Mouse (Mus musculus): ENCODE measurements around the gene Iqcf3. TPM values are rescaled to one million over a fixed set of nuclear protein-coding genes. Genes with fewer than 3 reads are reported as not detected.

Iqcf3 gene
- polyA plus RNA-seq, 1 experiment from 2014 or later = not detected

GRCm38 (mm10) chr9:106465571-106466200 is 95.7 kb downstream of the Iqcf3 start, which contains the start of gene Gpr62:
Gpr62 (minus strand) TSS chr9:106465938.
- H3K36me3 ChIP-seq (ENCODE audit: control insufficient read depth, insufficient read depth, low read length) = peaks cover 19% of the 10 kb centered on the region
- no peak for ATAC-seq (ENCODE audit: insufficient number of reproducible peaks, insufficient read depth, low FRiP score, low read depth)
- no peak within 1 kb of the TSS for H3K27ac ChIP-seq (ENCODE audit: low read length)
- H3K4me2 ChIP-seq (replicated peaks; ENCODE audit: low read depth, low read length) = peak within 1 kb of the TSS; percentile 98
- WGBS = 38% methylated on average over 26 of the region's 26 CpGs
- H3K9ac ChIP-seq (replicated peaks; ENCODE audit: low read depth, low read length) = peak within 1 kb of the TSS; percentile 55
- peak within 1 kb of the TSS; percentile 53 for H3K4me3 ChIP-seq (ENCODE audit: low read depth, low read length)
- H3K27me3 ChIP-seq (ENCODE audit: control insufficient read depth, insufficient read depth, low read length) = no peaks in the 10 kb centered on the region
- no peaks in the 10 kb centered on the region for H3K9me3 ChIP-seq (ENCODE audit: control insufficient read depth, low read depth, low read length)
- H3K4me1 ChIP-seq (ENCODE audit: control insufficient read depth, insufficient read depth, low read length) = peaks cover 5% of the 10 kb centered on the region; the same call in 1 of the 2 replicates

GRCm38 (mm10) chr9:106464751-106465541 is 96.5 kb downstream of the Iqcf3 start:
- WGBS = 2% methylated on average over 92 of the region's 99 CpGs
- H3K9ac ChIP-seq (replicated peaks; ENCODE audit: low read depth, low read length) = peak overlapping the region; percentile 55

GRCm38 (mm10) chr9:106463122-106464063 is 98.0 kb downstream of the Iqcf3 start:
- ATAC-seq (ENCODE audit: insufficient number of reproducible peaks, insufficient read depth, low FRiP score, low read depth) = no peak
- peaks cover 5% of the 10 kb centered on the region; the same call in 1 of the 2 replicates for H3K4me1 ChIP-seq (ENCODE audit: control insufficient read depth, insufficient read depth, low read length)
- WGBS = 85% methylated on average over 21 of the region's 21 CpGs

More at GRCm38 (mm10) chr9:106464751-106465541, 96.5 kb downstream of the Iqcf3 start:
- ATAC-seq (ENCODE audit: insufficient number of reproducible peaks, insufficient read depth, low FRiP score, low read depth) = peak; percentile 65; the same call in 1 of the 2 replicates
- no peaks in the 10 kb centered on the region for H3K9me3 ChIP-seq (ENCODE audit: control insufficient read depth, low read depth, low read length)
- H3K27me3 ChIP-seq (ENCODE audit: control insufficient read depth, insufficient read depth, low read length) = no peaks in the 10 kb centered on the region
- H3K4me3 ChIP-seq (ENCODE audit: low read depth, low read length) = peak overlapping the region; percentile 53
- no peak overlapping the region for H3K27ac ChIP-seq (ENCODE audit: low read length)
- H3K4me1 ChIP-seq (ENCODE audit: control insufficient read depth, insufficient read depth, low read length) = peaks cover 5% of the 10 kb centered on the region; the same call in 1 of the 2 replicates
- H3K4me2 ChIP-seq (replicated peaks; ENCODE audit: low read depth, low read length) = peak overlapping the region; percentile 98
- H3K36me3 ChIP-seq (ENCODE audit: control insufficient read depth, insufficient read depth, low read length) = peaks cover 20% of the 10 kb centered on the region

DNA sequence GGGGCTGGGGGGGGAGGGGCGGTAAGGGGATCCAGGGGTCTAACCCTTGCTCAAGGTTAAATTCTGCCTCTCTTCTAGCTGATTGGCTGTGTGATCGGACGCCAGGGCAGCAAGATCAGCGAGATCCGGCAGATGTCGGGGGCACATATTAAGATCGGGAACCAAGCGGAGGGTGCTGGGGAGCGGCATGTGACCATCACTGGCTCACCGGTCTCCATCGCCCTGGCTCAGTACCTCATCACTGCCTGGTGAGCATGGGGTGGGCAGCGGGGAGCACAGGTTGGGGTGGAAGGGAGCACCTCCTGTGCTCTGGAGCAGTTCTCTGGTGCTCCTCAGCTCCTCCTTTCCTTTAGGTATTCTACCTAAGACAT is 99.0 kb downstream of the Iqcf3 start:
- Histone ChIP-seq H3K4me1 (ENCODE audit: control insufficient read depth, insufficient read depth, low read length) (peaks cover 9% of the 10 kb centered on the region; the same call in 1 of the 2 replicates), H3K4me3 (ENCODE audit: low read depth, low read length) (no peak overlapping the region), H3K27me3 (ENCODE audit: control insufficient read depth, insufficient read depth, low read length) (no peaks in the 10 kb centered on the region), H3K27ac (ENCODE audit: low read length) (no peak overlapping the region), H3K9me3 (ENCODE audit: control insufficient read depth, low read depth, low read length) (no peaks in the 10 kb centered on the region), H3K9ac (replicated peaks; ENCODE audit: low read depth, low read length) (no peak overlapping the region), H3K36me3 (ENCODE audit: control insufficient read depth, insufficient read depth, low read length) (peaks cover 20% of the 10 kb centered on the region), H3K4me2 (replicated peaks; ENCODE audit: low read depth, low read length) (no peak overlapping the region)
- no peak for ATAC-seq (ENCODE audit: insufficient number of reproducible peaks, insufficient read depth, low FRiP score, low read depth)
- 97% methylated on average over 12 of the region's 12 CpGs for WGBS

More at GRCm38 (mm10) chr9:106463122-106464063, 98.0 kb downstream of the Iqcf3 start:
- H3K36me3 ChIP-seq (ENCODE audit: control insufficient read depth, insufficient read depth, low read length) = peaks cover 20% of the 10 kb centered on the region
- H3K27ac ChIP-seq (ENCODE audit: low read length) = no peak overlapping the region
- no peak overlapping the region for H3K4me3 ChIP-seq (ENCODE audit: low read depth, low read length)
- H3K4me2 ChIP-seq (replicated peaks; ENCODE audit: low read depth, low read length) = no peak overlapping the region
- H3K9ac ChIP-seq (replicated peaks; ENCODE audit: low read depth, low read length) = no peak overlapping the region
- H3K9me3 ChIP-seq (ENCODE audit: control insufficient read depth, low read depth, low read length) = no peaks in the 10 kb centered on the region
- H3K27me3 ChIP-seq (ENCODE audit: control insufficient read depth, insufficient read depth, low read length) = no peaks in the 10 kb centered on the region

DNA sequence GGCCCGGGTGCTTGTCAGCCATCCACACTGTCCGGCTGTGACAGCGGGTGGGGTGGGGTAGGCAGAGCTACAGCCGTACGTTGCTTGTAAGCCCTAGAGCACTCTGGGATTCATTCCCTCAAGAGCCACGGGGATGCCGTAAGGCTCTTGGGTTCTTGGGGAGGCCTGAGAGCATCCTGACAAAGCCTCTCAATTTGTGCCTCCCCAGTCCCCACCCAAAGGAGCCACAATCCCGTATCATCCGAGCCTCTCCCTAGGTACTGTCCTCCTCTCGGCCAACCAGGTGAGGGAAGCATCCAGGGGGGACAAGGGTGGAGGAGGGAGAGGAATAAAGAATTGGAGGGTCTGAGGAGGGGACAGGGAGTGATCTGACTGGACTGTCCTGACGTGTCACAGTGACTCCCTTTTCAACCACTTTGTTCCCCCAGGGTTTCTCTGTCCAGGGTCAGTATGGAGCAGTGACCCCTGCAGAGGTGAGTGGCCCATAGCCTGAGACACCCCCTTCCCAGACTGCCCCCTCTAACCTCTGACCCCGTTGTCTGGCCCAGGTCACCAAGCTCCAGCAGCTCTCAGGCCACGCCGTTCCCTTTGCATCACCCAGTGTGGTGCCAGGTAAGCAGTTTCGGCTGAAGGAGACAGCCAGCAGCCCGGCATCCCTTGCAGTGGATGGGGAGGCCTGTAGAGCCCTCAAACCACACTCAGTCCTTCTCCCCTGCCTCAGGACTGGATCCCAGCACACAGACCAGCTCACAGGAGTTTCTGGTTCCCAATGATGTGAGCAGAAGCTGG is 99.6 kb downstream of the Iqcf3 start:
- Histone ChIP-seq H3K9ac (replicated peaks; ENCODE audit: low read depth, low read length) (no peak overlapping the region), H3K4me1 (ENCODE audit: control insufficient read depth, insufficient read depth, low read length) (peaks cover 14% of the 10 kb centered on the region), H3K36me3 (ENCODE audit: control insufficient read depth, insufficient read depth, low read length) (peaks cover 20% of the 10 kb centered on the region), H3K27ac (ENCODE audit: low read length) (no peak overlapping the region), H3K27me3 (ENCODE audit: control insufficient read depth, insufficient read depth, low read length) (no peaks in the 10 kb centered on the region), H3K9me3 (ENCODE audit: control insufficient read depth, low read depth, low read length) (no peaks in the 10 kb centered on the region), H3K4me3 (ENCODE audit: low read depth, low read length) (no peak overlapping the region), H3K4me2 (replicated peaks; ENCODE audit: low read depth, low read length) (no peak overlapping the region)
- WGBS = 87% methylated on average over 16 of the region's 16 CpGs
- ATAC-seq (ENCODE audit: insufficient number of reproducible peaks, insufficient read depth, low FRiP score, low read depth) = no peak

DNA sequence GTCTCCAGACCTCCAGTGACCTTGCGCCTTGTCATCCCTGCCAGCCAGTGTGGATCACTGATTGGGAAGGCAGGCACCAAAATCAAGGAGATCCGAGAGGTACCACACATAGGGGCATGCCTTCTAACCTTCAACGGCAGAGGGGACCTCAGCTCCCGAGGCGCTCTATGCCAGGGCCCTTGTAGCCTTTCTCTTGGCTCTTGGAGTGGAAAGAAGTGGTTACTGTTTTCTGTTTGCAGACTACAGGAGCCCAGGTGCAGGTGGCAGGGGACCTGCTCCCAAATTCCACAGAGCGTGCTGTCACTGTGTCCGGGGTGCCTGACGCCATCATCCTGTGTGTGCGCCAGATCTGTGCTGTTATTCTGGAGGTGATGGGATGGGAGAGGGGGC is 100.4 kb downstream of the Iqcf3 start:
- Histone ChIP-seq H3K27ac (ENCODE audit: low read length) (no peak overlapping the region), H3K4me1 (ENCODE audit: control insufficient read depth, insufficient read depth, low read length) (peaks cover 22% of the 10 kb centered on the region), H3K4me3 (ENCODE audit: low read depth, low read length) (no peak overlapping the region), H3K4me2 (replicated peaks; ENCODE audit: low read depth, low read length) (no peak overlapping the region), H3K36me3 (ENCODE audit: control insufficient read depth, insufficient read depth, low read length) (peaks cover 20% of the 10 kb centered on the region), H3K9ac (replicated peaks; ENCODE audit: low read depth, low read length) (no peak overlapping the region), H3K27me3 (ENCODE audit: control insufficient read depth, insufficient read depth, low read length) (no peaks in the 10 kb centered on the region), H3K9me3 (ENCODE audit: control insufficient read depth, low read depth, low read length) (no peaks in the 10 kb centered on the region)
- no peak for ATAC-seq (ENCODE audit: insufficient number of reproducible peaks, insufficient read depth, low FRiP score, low read depth)
- WGBS = 87% methylated on average over 9 of the region's 9 CpGs

DNA sequence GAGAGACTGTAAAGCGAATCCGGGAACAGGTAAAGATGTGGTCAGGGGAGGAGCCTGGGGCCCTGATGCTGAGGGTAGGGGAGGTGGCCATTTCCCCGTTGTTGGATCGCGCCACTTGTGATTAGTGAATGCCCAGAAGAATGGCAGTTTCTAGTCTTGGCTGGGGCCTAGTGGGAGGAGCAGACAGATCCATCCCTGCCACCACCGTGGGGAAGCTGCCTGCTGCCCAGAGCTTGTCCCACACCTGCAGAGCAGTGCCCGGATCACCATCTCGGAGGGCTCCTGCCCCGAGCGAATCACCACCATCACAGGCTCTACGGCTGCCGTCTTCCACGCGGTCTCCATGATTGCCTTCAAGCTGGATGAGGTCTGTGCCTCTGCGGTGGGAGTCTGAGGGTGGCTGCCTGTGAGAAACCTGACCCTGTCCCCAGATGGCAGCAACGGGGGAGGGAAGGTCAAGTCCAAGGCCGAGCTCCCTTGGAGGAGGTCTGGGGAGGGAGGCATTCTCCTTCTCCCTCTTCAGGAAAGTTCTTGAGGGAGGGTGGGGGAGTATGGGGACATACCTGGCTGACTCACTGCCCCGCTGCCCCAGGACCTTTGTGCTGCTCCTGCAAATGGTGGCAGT is 100.9 kb downstream of the Iqcf3 start:
- Histone ChIP-seq H3K27ac (ENCODE audit: low read length) (no peak overlapping the region), H3K9ac (replicated peaks; ENCODE audit: low read depth, low read length) (no peak overlapping the region), H3K4me2 (replicated peaks; ENCODE audit: low read depth, low read length) (no peak overlapping the region), H3K4me1 (ENCODE audit: control insufficient read depth, insufficient read depth, low read length) (peaks cover 27% of the 10 kb centered on the region), H3K4me3 (ENCODE audit: low read depth, low read length) (no peak overlapping the region), H3K36me3 (ENCODE audit: control insufficient read depth, insufficient read depth, low read length) (peaks cover 20% of the 10 kb centered on the region), H3K9me3 (ENCODE audit: control insufficient read depth, low read depth, low read length) (no peaks in the 10 kb centered on the region), H3K27me3 (ENCODE audit: control insufficient read depth, insufficient read depth, low read length) (no peaks in the 10 kb centered on the region)
- no peak for ATAC-seq (ENCODE audit: insufficient number of reproducible peaks, insufficient read depth, low FRiP score, low read depth)
- 79% methylated on average over 18 of the region's 18 CpGs for WGBS
